Mouse (Mus musculus): ENCODE results near the gene Fam117a. TPM values are rescaled to one million over a fixed set of nuclear protein-coding genes. Genes with fewer than 3 reads are reported as not detected.

Fam117a gene
- polyA plus RNA-seq, 1 experiment from 2014 or later = 59.0 TPM

DNA sequence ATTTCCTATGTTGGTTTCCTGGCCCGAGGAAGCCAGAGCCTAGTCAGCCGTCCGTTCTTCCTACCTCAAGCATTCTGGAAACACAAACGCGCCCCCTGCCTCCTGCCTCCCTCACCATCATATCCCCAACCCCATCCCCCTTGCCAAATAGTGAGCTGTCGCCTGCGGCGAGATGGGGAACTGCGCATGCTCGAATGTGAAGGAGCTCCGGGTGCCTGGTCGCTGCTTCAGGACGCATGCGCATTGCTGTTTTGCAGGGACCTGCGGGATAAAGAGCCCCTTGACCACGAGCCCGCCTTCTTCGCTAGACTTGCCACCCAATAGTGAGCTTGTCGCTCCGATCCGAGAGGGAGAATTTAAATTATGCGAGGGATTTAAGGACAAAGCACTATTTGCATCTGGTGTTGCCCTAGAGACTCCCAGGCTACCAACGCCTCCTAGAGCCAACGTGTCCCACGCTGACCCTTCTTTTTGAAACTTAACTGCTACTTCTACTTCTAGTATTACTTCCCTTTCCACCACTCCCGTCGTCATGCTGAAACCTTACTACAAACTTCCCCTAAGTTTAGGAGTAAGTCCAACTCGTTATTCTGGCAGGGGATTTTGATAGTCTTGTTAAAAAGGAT lies 77.8 kb downstream of the Fam117a start:
- under 1% methylated on average over 28 of the region's 28 CpGs for WGBS (ENCODE audit: insufficient replicate concordance)
- H3K36me3 ChIP-seq = peaks cover 13% of the 10 kb centered on the region

DNA sequence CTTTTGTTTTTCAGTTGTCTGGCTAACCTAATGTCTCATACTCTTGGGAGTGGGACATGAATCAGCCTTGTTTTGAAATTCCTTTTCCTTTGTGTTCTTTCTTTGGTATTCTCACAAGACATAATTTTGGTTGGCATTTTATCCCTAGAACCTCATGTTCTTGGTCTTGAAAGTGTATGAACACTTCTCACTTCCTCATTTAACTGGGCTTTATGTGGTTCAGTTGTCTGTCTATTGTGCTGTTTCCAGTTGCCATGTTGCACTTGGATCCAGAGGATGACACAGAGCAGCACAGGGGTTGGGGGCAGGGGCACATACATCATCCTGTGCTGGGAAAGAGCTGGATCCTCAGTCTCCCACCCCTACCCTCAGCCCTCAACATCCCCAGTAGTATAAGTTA lies 79.1 kb downstream of the Fam117a start:
- Histone ChIP-seq H3K27ac (peak overlapping the region; percentile 90), H3K9me3 (replicated peaks) (no peaks in the 10 kb centered on the region), H3K9ac (peak overlapping the region; percentile 85), H3K4me2 (peak overlapping the region; percentile 84), H3K27me3 (replicated peaks) (peaks cover 15% of the 10 kb centered on the region), H3K36me3 (peaks cover 14% of the 10 kb centered on the region), H3K4me1 (peaks cover 31% of the 10 kb centered on the region), H3K4me3 (peak overlapping the region; percentile 83)
- no peak for ATAC-seq

More for the DNA sequence above, 77.8 kb downstream of the Fam117a start:
- peak overlapping the region; percentile 90 for H3K27ac ChIP-seq
- H3K27me3 ChIP-seq (replicated peaks) = peaks cover 17% of the 10 kb centered on the region
- peak; percentile 83 for ATAC-seq
- peak overlapping the region; percentile 83 for H3K4me3 ChIP-seq
- peak overlapping the region; percentile 85 for H3K9ac ChIP-seq
- peaks cover 31% of the 10 kb centered on the region for H3K4me1 ChIP-seq
- peak overlapping the region; percentile 84 for H3K4me2 ChIP-seq
- H3K9me3 ChIP-seq (replicated peaks) = no peaks in the 10 kb centered on the region

DNA sequence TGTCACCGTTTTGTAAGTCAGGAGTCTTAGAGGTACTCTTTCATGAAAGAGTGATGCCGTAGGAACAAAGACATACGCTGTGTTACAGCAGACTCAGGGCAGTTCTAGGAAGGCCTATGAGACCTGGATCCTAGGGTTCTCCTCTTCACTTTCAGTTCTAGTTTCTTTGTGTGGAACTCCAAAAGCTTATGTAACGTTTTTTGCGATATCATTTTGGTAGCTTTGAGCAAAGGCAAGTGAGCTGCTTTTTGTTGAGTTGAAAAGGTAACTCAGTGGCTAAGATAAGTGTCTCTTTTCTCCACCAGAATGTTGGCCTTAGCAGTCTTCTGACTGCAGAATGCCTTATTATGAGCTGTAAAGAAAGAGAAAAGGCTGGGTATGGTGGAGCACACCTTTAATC lies 80.5 kb downstream of the Fam117a start:
- Histone ChIP-seq H3K36me3 (peaks cover 14% of the 10 kb centered on the region), H3K4me2 (no peak overlapping the region), H3K27me3 (replicated peaks) (peaks cover 5% of the 10 kb centered on the region; the same call in 1 of the 2 replicates), H3K27ac (no peak overlapping the region), H3K4me1 (peaks cover 31% of the 10 kb centered on the region), H3K9me3 (replicated peaks) (no peaks in the 10 kb centered on the region), H3K9ac (no peak overlapping the region), H3K4me3 (no peak overlapping the region)
- WGBS (ENCODE audit: insufficient replicate concordance) = 82% methylated on average over 5 of the region's 5 CpGs
- ATAC-seq = no peak

DNA sequence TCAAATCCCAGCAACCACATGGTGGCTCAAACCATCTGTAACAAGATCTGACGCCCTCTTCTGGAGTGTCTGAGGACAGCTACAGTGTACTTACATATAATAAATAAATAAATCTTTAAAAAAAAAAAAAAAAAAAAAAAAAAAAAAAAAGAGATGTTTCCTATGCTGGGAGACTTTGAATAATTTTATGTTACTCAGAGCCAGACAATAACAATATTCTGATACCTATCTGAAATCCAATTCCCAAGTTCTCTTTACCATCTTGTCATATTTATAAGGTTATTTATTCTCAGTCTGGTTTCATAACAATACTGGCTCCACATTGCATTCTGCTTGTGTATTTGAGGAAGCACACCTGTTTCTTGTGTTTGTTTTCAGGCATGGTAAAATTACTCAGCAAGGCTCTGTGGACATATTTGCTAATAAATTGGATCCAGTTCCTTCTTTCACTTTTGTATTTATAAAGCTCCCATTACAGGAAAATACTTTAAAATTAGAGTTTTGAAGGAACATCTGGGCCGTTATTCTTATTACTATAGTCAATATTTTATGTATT lies 84.1 kb downstream of the Fam117a start:
- Histone ChIP-seq H3K4me2 (no peak overlapping the region), H3K9me3 (replicated peaks) (no peaks in the 10 kb centered on the region), H3K9ac (no peak overlapping the region), H3K27me3 (replicated peaks) (no peaks in the 10 kb centered on the region), H3K36me3 (peaks cover 18% of the 10 kb centered on the region), H3K4me3 (no peak overlapping the region), H3K27ac (no peak overlapping the region), H3K4me1 (peaks cover 21% of the 10 kb centered on the region)
- ATAC-seq = no peak
- 72% methylated on average over 2 of the region's 2 CpGs for WGBS (ENCODE audit: insufficient replicate concordance)

DNA sequence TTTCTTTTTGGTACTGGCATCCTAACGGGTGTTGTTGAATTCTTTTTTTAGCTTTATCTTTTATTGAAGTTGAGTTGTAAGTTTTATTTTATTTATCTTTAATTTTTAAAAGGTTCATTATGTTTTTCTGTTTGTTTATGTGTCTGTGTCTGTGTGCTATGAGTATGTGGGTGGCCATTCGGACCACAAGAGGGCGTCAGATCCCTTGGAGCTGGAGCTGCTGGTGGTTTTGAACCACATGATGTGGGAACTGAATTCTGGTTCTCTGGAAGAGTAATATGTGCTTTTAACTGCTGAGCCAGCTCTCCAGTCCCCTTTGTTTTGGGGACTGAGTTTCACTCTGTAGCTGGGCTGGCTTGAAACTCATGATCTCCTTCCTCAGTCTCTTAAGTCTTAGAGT lies 86.7 kb downstream of the Fam117a start:
- no peaks in the 10 kb centered on the region for H3K27me3 ChIP-seq (replicated peaks)
- WGBS (ENCODE audit: insufficient replicate concordance) = 73% methylated on average over 3 of the region's 3 CpGs
- H3K4me1 ChIP-seq = no peaks in the 10 kb centered on the region
- H3K9me3 ChIP-seq (replicated peaks) = no peaks in the 10 kb centered on the region
- H3K36me3 ChIP-seq = peaks cover 16% of the 10 kb centered on the region
- no peak for ATAC-seq
- no peak overlapping the region for H3K9ac ChIP-seq
- H3K4me3 ChIP-seq = no peak overlapping the region
- no peak overlapping the region for H3K27ac ChIP-seq
- no peak overlapping the region for H3K4me2 ChIP-seq

DNA sequence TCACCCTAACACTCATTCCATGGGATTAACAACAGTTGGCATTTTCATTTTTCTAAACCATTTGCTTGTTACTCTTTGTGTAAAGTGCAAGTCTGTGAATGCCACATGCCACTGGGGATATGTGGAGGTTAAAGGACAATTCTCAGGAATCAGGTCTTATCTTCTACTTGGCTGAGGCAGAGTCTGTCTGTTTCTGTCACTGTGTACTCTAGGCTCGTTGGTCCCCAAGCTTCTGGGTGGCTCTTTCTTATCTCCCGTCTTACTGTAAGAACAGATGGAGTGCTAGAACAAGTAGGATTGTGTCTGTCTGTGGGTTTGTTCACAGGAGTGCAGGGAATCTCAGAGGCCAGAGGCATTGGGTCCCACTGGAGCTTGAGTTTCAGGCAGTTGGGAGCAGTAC lies 94.5 kb downstream of the Fam117a start:
- Histone ChIP-seq H3K4me3 (no peak overlapping the region), H3K27ac (peak overlapping the region; percentile 5; the same call in 1 of the 2 replicates), H3K9me3 (replicated peaks) (no peaks in the 10 kb centered on the region), H3K4me2 (no peak overlapping the region), H3K4me1 (peaks cover 41% of the 10 kb centered on the region), H3K27me3 (replicated peaks) (no peaks in the 10 kb centered on the region), H3K9ac (no peak overlapping the region), H3K36me3 (peaks cover 14% of the 10 kb centered on the region)
- 18% methylated on average over 2 of the region's 2 CpGs for WGBS (ENCODE audit: insufficient replicate concordance)
- peak; percentile 68 for ATAC-seq

Other genes with a start within 250 kb of the Fam117a start
- gene Dlx3, start 216.9 kb upstream of the Fam117a start, polyA plus RNA-seq (2016; fragmentation: Nextera tagmentation; extraction: Ambion mirVana) = 0.05 and 0.08 TPM in 2 replicates
- 0.06 TPM in 1 of 2 replicates, not detected in the other for gene Dlx4, start 190.8 kb upstream of the Fam117a start, polyA plus RNA-seq (2016; fragmentation: Nextera tagmentation; extraction: Ambion mirVana)
- gene Tac4, start 75.5 kb upstream of the Fam117a start, polyA plus RNA-seq (2016; fragmentation: Nextera tagmentation; extraction: Ambion mirVana) = 0.10 TPM in 1 of 2 replicates, not detected in the other
- 48.1 and 49.5 TPM in 2 replicates for gene Kat7, start 26.8 kb upstream of the Fam117a start, polyA plus RNA-seq (2016; fragmentation: Nextera tagmentation; extraction: Ambion mirVana)
- gene Slc35b1, start 47.7 kb downstream of the Fam117a start, polyA plus RNA-seq (2016; fragmentation: Nextera tagmentation; extraction: Ambion mirVana) = 58.2 and 61.3 TPM in 2 replicates
- gene Spop, start 77.1 kb downstream of the Fam117a start, polyA plus RNA-seq (2016; fragmentation: Nextera tagmentation; extraction: Ambion mirVana) = 90.8 and 105 TPM in 2 replicates
- 0.14 and 0.24 TPM in 2 replicates for gene Nxph3, start 177.6 kb downstream of the Fam117a start, polyA plus RNA-seq (2016; fragmentation: Nextera tagmentation; extraction: Ambion mirVana)